ENCODE assay signal across 7 mouse cellular contexts in genomic region chr12:80843651-80844444, GRCm38 (mm10). TPM values are rescaled to one million over a fixed set of nuclear protein-coding genes. Genes with fewer than 3 reads are reported as not detected.
DNase-seq lines count a peak whose midpoint lies in the region; ATAC-seq lines count a peak whose summit lies in the region.

No protein-coding gene starts in this region.

- 50% methylated on average over 4 of the region's 4 CpGs for WGBS in heart, embryonic 16.5 days
- 81% methylated on average over 4 of the region's 4 CpGs for WGBS in limb, embryonic 11.5 days
- 34% methylated on average over 4 of the region's 4 CpGs for WGBS in stomach, embryonic 15.5 days

- ATAC-seq in heart, embryonic 16.5 days (replicated peaks; ENCODE audit: extremely low read depth, insufficient read depth, low FRiP score), result peak; percentile 42
- ATAC-seq in limb, embryonic 11.5 days (ENCODE audit: insufficient number of reproducible peaks, low FRiP score, low TSS enrichment, low read depth), result no peak
- no peak; the same call in 1 of the 2 replicates for ATAC-seq in stomach, embryonic 15.5 days (ENCODE audit: insufficient read depth, low FRiP score, low read depth)
- no peak for ATAC-seq in megakaryocyte-erythroid progenitor cell, adult 5-6 weeks (replicated peaks; ENCODE audit: low FRiP score, low TSS enrichment, poor library complexity, severe bottlenecking)

- peaks cover 42% of the 10 kb centered on the region for H3K4me1 ChIP-seq in heart, embryonic 16.5 days (ENCODE audit: control insufficient read depth, insufficient read depth, low read length)
- H3K4me1 ChIP-seq in limb, embryonic 11.5 days (ENCODE audit: control insufficient read depth, insufficient read depth, low read length), result peaks cover 13% of the 10 kb centered on the region; the same call in 1 of the 2 replicates
- H3K4me1 ChIP-seq in stomach, embryonic 15.5 days, result peaks cover 23% of the 10 kb centered on the region; the same call in 1 of the 2 replicates

- no peak overlapping the region for H3K4me2 ChIP-seq in heart, embryonic 16.5 days (ENCODE audit: low read depth, low read length)
- H3K4me2 ChIP-seq in limb, embryonic 11.5 days (ENCODE audit: low read depth, severe bottlenecking), result no peak overlapping the region
- H3K4me2 ChIP-seq in stomach, embryonic 15.5 days, result no peak overlapping the region

- peak; percentile 26 for DNase-seq in ovary, postnatal 36 days (ENCODE audit: low spot score)
- no peak for DNase-seq in ovary, postnatal 14 days (ENCODE audit: low spot score)
- DNase-seq in limb, embryonic 11.5 days (ENCODE audit: low spot score), result no peak
- DNase-seq in frontal cortex, adult 2 months (ENCODE audit: extremely low spot score in 1 of 2, low spot score in 1 of 2), result no peak

- no peaks in the 10 kb centered on the region for H3K9me3 ChIP-seq in heart, embryonic 16.5 days (replicated peaks; ENCODE audit: control insufficient read depth, low read length)
- H3K9me3 ChIP-seq in limb, embryonic 11.5 days (ENCODE audit: control insufficient read depth, low read length), result no peaks in the 10 kb centered on the region
- no peaks in the 10 kb centered on the region for H3K9me3 ChIP-seq in stomach, embryonic 15.5 days

- H3K36me3 ChIP-seq in heart, embryonic 16.5 days (ENCODE audit: control insufficient read depth, insufficient read depth), result no peaks in the 10 kb centered on the region
- H3K36me3 ChIP-seq in limb, embryonic 11.5 days (ENCODE audit: control insufficient read depth, insufficient read depth, low read length), result no peaks in the 10 kb centered on the region
- H3K36me3 ChIP-seq in stomach, embryonic 15.5 days, result no peaks in the 10 kb centered on the region

- no peaks in the 10 kb centered on the region for H3K27me3 ChIP-seq in heart, embryonic 16.5 days (ENCODE audit: control insufficient read depth, insufficient read depth, low read length)
- no peaks in the 10 kb centered on the region for H3K27me3 ChIP-seq in limb, embryonic 11.5 days (ENCODE audit: control insufficient read depth, insufficient read depth, low read length)
- no peaks in the 10 kb centered on the region for H3K27me3 ChIP-seq in stomach, embryonic 15.5 days (replicated peaks)

- H3K27ac ChIP-seq in heart, embryonic 16.5 days (ENCODE audit: low read length), result peak overlapping the region; percentile 83
- 0 out of 2 replicates have a peak overlapping the region, but pooled peaks have one; percentile 42 for H3K27ac ChIP-seq in limb, embryonic 11.5 days (replicated peaks; ENCODE audit: low read depth, low read length)
- peak overlapping the region; percentile 55 for H3K27ac ChIP-seq in stomach, embryonic 15.5 days

- no peak overlapping the region for H3K4me3 ChIP-seq in heart, embryonic 16.5 days (ENCODE audit: low read length)
- H3K4me3 ChIP-seq in limb, embryonic 11.5 days (ENCODE audit: low read depth, low read length), result no peak overlapping the region
- no peak overlapping the region for H3K4me3 ChIP-seq in stomach, embryonic 15.5 days (replicated peaks)

- H3K9ac ChIP-seq in heart, embryonic 16.5 days (ENCODE audit: low read length), result no peak overlapping the region
- no peak overlapping the region for H3K9ac ChIP-seq in limb, embryonic 11.5 days (ENCODE audit: low read length)
- no peak overlapping the region for H3K9ac ChIP-seq in stomach, embryonic 15.5 days

RNA-seq across cellular contexts. Expression of gene Susd6, which starts 53.5 kb away (rescaled TPM):
- 18.1 and 19.4 TPM in 2 replicates for polyA plus RNA-seq in heart, embryonic 16.5 days (2015; fragmentation: Nextera tagmentation; extraction: Ambion mirVana)
- polyA plus RNA-seq in limb, embryonic 11.5 days (2014; fragmentation: Nextera tagmentation; extraction: Ambion mirVana), result 14.3 and 14.4 TPM in 2 replicates
- 17.5 and 19.2 TPM in 2 replicates for polyA plus RNA-seq in stomach, embryonic 15.5 days (2015; fragmentation: Nextera tagmentation; extraction: Ambion mirVana)
- 20.7 and 22.9 TPM in 2 replicates for polyA plus RNA-seq in frontal cortex, adult 2 months (2012; rRNA removed)
- 26.0 and 27.0 TPM in 2 replicates for total RNA-seq in megakaryocyte-erythroid progenitor cell, adult 5-6 weeks (2014; fragmentation: Nextera tagmentation)
- 17.3 and 26.4 TPM in 2 replicates for total RNA-seq in megakaryocyte-erythroid progenitor cell, adult 5-6 weeks (2017)
